Mouse (Mus musculus) bone marrow, adult 2 months (tissue): ENCODE results near the gene Atp2c2. TPM values are rescaled to one million over a fixed set of nuclear protein-coding genes. Genes with fewer than 3 reads are reported as not detected.
A peak's percentile ranks its signal among the peaks of the same experiment; 100 is the strongest.

ENCODE experiments used
- H3K27ac ChIP-seq: fragments of 200-500 bp; 2 replicates; pipeline ENCODE4 v1.5.1; 2012; ENCODE audit warnings: low read depth, mild to moderate bottlenecking, control low read depth, inconsistent platforms, low read length; ENCODE audit not compliant: control insufficient read depth, poor library complexity, insufficient read depth
- H3K4me1 ChIP-seq: fragments of 200-500 bp; 2 replicates; pipeline ENCODE4 v1.6.1; 2011; ENCODE audit warnings: low read length; ENCODE audit not compliant: control insufficient read depth, insufficient read depth
- H3K4me3 ChIP-seq: fragments of 200-500 bp; replicated peaks from 2 replicates; pipeline ENCODE3; 2011; ENCODE audit warnings: mild to moderate bottlenecking, low read depth, low read length, control low read depth; ENCODE audit not compliant: control insufficient read depth
- CTCF ChIP-seq: fragments of 200-500 bp; IDR thresholded peaks from 2 replicates; pipeline ENCODE4 v1.5.1; 2011; ENCODE audit warnings: low read length, control low read depth; ENCODE audit not compliant: control insufficient read depth, insufficient read depth
- POLR2A ChIP-seq: fragments of 200-500 bp; IDR thresholded peaks from 2 replicates; pipeline ENCODE4 v1.6.1; 2011; ENCODE audit warnings: low read depth, mild to moderate bottlenecking, control low read depth, low read length, borderline replicate concordance; ENCODE audit not compliant: control insufficient read depth
- WGBS: fragments of 180-500 bp; shearing (Covaris S2); methylation state at CpG from one replicate; pipeline ENCODE4 v1.1.7; 2018; 5-methylcytosine and 5-hydroxymethylcytosine counted together
- polyA plus RNA-seq: library from polyadenylated mRNA; stranded (reverse); fragments of >200 nt; gene quantifications from 2 replicates; pipeline ENCODE4 v1.2.4, GENCODE M21; 2011; ENCODE audit warnings: low replicate concordance; ENCODE audit not compliant: missing spikeins, insufficient read depth, insufficient read length

The Atp2c2 gene
- polyA plus RNA-seq, 1 experiment, result not detected

DNA sequence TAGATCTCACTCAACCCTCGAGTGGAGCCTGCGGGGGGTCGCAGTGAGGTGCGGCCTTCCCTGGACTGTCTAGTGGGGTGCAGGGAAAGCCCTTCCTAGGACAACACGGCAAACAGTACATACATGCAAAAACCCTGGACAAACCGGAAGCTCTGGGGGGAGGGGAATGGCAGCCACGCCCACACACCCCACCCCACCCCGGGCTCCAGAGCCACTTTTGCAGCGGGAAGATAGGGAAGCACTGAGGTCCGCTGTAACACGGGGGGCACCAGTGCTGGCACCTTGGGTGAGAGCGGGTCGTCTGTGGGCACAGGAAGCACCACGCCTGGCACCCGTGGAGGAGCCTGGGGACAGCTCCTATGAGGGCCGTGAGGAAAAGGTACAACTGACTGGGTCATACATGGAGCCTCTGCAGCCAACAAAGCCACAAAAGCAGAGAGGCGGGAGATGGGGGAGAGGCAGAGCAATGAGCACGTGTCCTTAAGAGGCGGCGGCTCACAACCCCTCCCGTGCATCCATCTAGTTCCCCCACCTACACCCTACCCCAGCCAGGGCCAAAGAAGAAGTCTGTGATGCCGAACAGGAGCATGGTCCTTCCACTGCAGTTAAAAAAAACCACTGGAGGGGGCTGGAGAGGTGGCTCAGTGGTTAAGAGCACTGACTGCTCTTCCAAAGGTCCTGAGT lies 66.1 kb downstream of the Atp2c2 start:
- WGBS, result 69% methylated on average over 22 of the region's 22 CpGs
- H3K27ac ChIP-seq, result no peak overlapping the region
- no peaks in the 10 kb centered on the region for H3K4me1 ChIP-seq
- H3K4me3 ChIP-seq, result no peak overlapping the region
- TF ChIP-seq POLR2A (no peak), CTCF (no peak)

DNA sequence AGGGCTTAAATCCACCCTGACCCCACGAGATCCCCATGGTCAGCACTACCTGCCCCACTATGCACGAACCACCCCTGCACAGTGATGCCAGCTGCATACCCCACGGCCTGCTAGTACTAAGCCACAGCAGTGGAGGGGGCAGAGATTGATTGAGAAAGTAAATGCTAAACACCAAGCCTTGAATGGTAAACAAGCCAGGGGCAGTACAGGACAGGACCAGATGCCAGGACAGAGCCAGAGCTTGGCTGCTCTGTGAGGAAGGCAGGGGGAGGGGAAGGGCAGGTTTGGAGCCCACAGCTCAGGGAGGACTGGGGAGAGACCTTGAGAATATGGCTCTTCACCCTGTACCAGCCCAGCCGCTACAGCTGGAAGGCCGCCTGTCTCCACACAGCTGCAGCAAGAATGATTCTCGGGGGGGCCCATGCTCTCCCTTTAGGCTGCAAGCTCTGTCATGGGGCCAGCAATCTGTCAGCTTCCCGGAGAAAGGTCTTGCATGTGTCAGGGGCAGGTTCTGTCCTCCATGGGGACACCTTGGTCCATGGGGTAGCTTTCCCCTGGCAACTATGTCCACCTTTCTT lies 76.9 kb downstream of the Atp2c2 start:
- no peak overlapping the region for H3K27ac ChIP-seq
- no peak overlapping the region for H3K4me3 ChIP-seq
- no peak for TF ChIP-seq CTCF
- TF ChIP-seq POLR2A, result no peak
- WGBS, result 80% methylated on average over 7 of the region's 7 CpGs
- H3K4me1 ChIP-seq, result peaks cover 2% of the 10 kb centered on the region

DNA sequence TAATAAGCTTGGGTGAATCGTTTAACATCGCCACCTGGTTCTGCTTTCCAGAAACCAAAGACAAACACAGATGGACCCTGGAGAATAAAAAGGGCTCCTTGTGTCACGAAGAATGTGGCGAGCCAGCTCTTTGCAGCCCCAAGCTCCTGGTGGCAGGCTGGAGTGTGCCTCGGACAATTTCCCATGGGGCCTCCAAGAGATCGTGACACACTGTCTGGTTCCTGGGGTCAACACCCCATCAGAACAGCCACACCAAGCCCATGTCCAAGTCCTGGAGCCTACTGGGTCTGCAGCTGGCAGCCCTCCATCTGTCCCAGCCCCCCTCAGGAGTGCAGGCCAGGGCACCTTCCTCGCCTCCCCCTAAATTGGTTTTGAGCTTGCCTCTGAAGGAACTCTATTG lies 78.0 kb downstream of the Atp2c2 start:
- TF ChIP-seq CTCF (no peak), POLR2A (no peak)
- Histone ChIP-seq H3K27ac (peak overlapping the region; percentile 68), H3K4me3 (peak overlapping the region; percentile 72), H3K4me1 (peaks cover 2% of the 10 kb centered on the region)
- WGBS, result 8% methylated on average over 7 of the region's 7 CpGs

DNA sequence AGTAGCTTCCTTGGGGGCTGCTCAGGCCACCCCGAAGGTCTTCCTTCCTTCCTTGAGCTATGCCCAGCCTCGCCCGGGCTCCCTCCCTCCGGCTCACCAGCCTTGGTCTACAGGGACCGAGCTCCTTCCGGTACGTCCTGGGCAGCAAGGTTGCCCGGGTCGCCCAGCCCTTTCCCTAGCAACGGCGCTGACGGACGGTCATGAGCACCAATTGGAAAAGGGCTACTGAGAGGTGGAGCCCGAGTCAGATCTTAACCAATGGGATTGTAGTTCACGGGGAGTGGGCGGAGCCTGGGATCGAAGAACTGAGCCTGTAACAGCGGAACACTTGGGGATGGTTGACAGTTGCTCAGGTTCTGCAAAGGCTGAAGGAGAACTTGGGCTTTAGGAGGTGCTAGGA lies 78.5 kb downstream of the Atp2c2 start, which contains the start of gene Tldc1:
TSS of gene Tldc1 (minus strand) at position 154 of the 400 bp plus-strand sequence.
- H3K4me1 ChIP-seq, result peaks cover 2% of the 10 kb centered on the region
- peak within 1 kb of the TSS; percentile 68 for H3K27ac ChIP-seq

DNA sequence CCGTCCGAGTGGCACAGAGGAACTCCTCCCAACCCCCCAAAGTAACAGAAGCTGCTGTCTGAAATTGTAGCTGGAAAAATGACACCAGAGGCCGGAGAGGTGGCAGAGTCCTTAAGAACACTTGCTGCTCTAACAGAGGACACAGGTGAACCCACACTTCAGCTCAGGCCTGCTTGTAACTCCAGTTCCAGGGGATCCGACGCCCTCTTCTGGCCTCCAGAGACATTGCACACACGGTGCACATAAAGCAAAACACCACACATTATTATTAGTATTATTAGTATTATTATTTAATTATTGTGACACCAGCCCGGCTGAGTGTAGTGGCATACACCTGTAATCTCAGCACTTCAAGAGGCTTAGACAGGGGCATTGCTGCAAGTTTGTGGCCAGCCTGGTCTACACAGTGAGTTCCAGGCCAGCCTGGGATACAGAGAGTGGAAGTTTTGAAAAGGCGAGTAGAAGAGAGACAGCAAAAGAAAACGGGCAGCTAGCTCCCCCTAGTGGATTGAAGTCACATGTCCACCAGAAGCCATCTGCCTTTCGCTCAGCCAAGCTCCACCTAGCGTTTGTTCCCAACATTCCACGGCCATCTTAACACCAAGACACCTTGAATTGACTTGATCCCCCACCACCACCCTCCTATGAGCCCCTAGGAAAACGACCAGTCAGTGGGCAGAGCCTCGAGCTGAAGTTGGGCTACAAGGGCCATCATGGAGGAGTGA lies 79.4 kb downstream of the Atp2c2 start:
- H3K4me1 ChIP-seq, result peaks cover 2% of the 10 kb centered on the region
- H3K4me3 ChIP-seq, result no peak overlapping the region
- TF ChIP-seq CTCF (peak; percentile 98), POLR2A (no peak)
- WGBS, result 25% methylated on average over 14 of the region's 14 CpGs
- H3K27ac ChIP-seq, result peak overlapping the region; percentile 26; the same call in 1 of the 2 replicates

More for the DNA sequence above, 78.5 kb downstream of the Atp2c2 start, which contains the start of gene Tldc1:
- TF ChIP-seq POLR2A, result peak; percentile 94
- TF ChIP-seq CTCF, result no peak
- H3K4me3 ChIP-seq, result peak within 1 kb of the TSS; percentile 72
- WGBS, result under 1% methylated on average over 18 of the region's 18 CpGs

DNA sequence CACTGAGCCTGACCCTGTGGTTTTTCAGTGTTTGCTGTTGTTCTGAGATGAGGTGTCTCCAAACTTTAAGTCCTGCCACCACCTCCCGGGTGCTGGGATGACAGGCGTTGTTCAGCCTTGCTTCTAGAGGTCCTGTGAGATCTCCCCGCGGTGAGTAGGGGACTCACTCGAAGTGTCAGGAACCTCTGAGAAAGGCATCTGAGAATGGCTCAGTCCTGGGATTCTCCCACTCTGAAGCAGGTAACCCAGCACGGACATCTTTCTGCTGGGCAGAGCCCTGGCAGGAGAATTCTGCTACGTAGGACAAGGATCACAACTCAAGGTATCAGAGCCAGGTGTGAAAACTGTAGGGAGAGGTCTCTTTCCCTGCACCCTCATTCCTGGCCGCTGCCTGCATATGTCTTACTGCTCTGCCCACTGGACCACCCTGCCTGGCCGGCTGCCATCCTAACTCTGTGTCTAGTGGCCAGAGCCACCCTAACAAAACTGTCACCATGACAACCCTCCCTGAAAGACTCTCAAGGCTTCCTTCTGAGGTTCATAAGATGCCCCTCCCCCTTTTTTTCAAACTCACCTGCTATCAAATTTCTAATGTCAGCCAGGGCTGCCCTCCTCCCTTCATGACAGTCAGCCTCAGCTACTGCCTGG lies 80.7 kb downstream of the Atp2c2 start:
- Histone ChIP-seq H3K4me3 (no peak overlapping the region), H3K4me1 (peaks cover 6% of the 10 kb centered on the region), H3K27ac (no peak overlapping the region)
- 79% methylated on average over 9 of the region's 9 CpGs for WGBS
- TF ChIP-seq CTCF (no peak), POLR2A (no peak)

DNA sequence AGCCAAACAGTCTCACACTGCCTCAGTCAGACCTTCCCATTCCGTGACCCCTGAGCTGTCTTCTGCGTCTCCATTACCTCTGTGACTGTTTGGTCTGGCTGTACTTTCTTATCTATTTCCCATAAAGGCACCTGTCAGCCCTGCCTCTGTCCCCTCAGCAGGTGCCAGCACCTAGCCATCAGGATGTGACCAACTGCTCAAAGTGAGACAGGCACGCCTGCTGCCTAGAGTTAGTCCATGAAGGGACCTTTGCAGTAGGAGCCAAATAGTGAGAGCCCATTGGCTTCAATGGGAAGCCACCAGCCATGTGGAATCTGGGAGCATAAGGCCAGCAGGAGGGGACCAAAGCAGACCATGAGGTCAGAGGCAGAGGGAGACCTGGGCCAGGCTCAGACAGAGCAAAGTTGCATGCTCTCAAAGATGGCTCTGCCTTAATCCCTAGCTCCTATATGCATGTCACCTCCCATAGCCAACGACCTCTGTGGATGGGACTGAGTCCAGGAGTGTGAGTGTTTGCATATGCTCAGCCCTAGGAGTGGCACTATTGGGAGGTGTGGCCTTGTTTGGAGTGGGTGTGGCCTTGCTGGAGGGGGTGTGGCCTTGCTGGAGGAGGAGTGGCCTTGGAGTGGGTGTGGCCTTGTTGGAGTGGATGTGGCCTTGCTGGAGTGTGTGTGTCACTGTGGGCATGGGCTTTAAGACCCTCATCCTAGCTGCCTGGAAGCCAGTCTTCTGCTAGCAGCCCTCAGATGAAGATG lies 81.5 kb downstream of the Atp2c2 start:
- H3K27ac ChIP-seq, result no peak overlapping the region
- H3K4me1 ChIP-seq, result peaks cover 6% of the 10 kb centered on the region
- no peak for TF ChIP-seq CTCF
- TF ChIP-seq POLR2A, result no peak
- H3K4me3 ChIP-seq, result no peak overlapping the region
- WGBS, result 69% methylated on average over 4 of the region's 4 CpGs

DNA sequence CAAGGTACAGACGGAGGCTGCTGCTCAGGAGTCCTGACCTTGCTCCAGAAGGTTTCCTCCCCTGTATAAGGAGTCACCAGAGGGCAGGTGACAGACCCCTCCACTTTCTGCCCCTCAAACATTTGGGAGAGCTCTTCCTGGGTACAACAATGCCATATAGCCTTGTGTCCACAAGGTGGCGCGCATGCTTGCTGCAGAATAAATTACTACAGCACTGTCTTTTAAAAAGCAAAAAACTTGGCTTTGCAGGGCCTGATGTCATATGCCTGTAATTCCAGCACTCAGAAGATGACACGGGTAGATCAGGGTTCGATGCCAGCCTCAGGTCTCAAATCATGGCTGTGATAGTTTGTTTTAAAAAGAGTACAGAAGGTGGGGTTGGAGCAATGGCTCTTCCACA lies 82.9 kb downstream of the Atp2c2 start:
- Histone ChIP-seq H3K4me3 (no peak overlapping the region), H3K27ac (no peak overlapping the region), H3K4me1 (peaks cover 5% of the 10 kb centered on the region)
- WGBS, result 5% methylated on average over 5 of the region's 5 CpGs
- TF ChIP-seq CTCF (peak; percentile 64), POLR2A (no peak)
